Mouse (Mus musculus) midbrain, embryonic 12.5 days (tissue): ENCODE measurements at regions not wholly inside any gene's neighbourhood (a gene's known extent, or its start where the extent isn't known, plus 50 kb on each side); places are given as distances from the start of the nearest gene placed in this dataset.

ENCODE experiments used
- ATAC-seq: fragments of 200-750 bp; cut with Nextera tagmentation; 2 replicates; pipeline ENCODE4 v1.8.0; 2017; ENCODE audit warnings: low read depth, moderate TSS enrichment, moderate library complexity; ENCODE audit not compliant: low FRiP score
- H3K27ac ChIP-seq: fragments of 300-500 bp; sonication (generic); replicated peaks from 2 replicates; pipeline ENCODE4 v1.5.1; 2016; ENCODE audit warnings: mild to moderate bottlenecking
- H3K27me3 ChIP-seq: fragments of 300-500 bp; sonication (generic); 2 replicates; pipeline ENCODE4 v1.6.1; 2016; ENCODE audit warnings: mild to moderate bottlenecking
- H3K36me3 ChIP-seq: fragments of 300-500 bp; sonication (generic); 2 replicates; pipeline ENCODE4 v1.6.1; 2016
- H3K4me1 ChIP-seq: fragments of 300-500 bp; sonication (generic); 2 replicates; pipeline ENCODE4 v1.6.1; 2016
- H3K4me2 ChIP-seq: fragments of 300-500 bp; sonication (generic); replicated peaks from 2 replicates; pipeline ENCODE4 v1.6.1; 2016; ENCODE audit warnings: mild to moderate bottlenecking, moderate library complexity
- H3K4me3 ChIP-seq: fragments of 300-500 bp; sonication (generic); 2 replicates; pipeline ENCODE4 v1.5.1; 2016; ENCODE audit warnings: mild to moderate bottlenecking
- H3K9ac ChIP-seq: fragments of 300-500 bp; sonication (generic); replicated peaks from 2 replicates; pipeline ENCODE4 v1.6.1; 2016; ENCODE audit warnings: mild to moderate bottlenecking, moderate library complexity
- H3K9me3 ChIP-seq: fragments of 300-500 bp; sonication (generic); 2 replicates; pipeline ENCODE4 v1.6.1; 2016; ENCODE audit warnings: mild to moderate bottlenecking
- WGBS: fragments of 180-500 bp; shearing (Covaris S2); methylation state at CpG from one replicate; pipeline ENCODE4 v1.1.7; 2016; 5-methylcytosine and 5-hydroxymethylcytosine counted together

- Histone ChIP-seq H3K9ac (no peak overlapping the region), H3K4me3 (no peak overlapping the region), H3K9me3 (no peaks in the 10 kb centered on the region), H3K36me3 (no peaks in the 10 kb centered on the region), H3K27me3 (no peaks in the 10 kb centered on the region), H3K4me2 (no peak overlapping the region), H3K4me1 (no peaks in the 10 kb centered on the region), H3K27ac (no peak overlapping the region)
- whole genome bisulfite sequencing: 72% methylated on average over 11 of the region's 11 CpGs
- no peak for ATAC-seq
These were observed 167.2 kb downstream of the Dad1 start for GRCm38 (mm10) chr14:54086660-54087059.

GRCm38 (mm10) chr14:54074659-54075058, 179.2 kb downstream of the Dad1 start:
- Histone ChIP-seq H3K9ac (no peak overlapping the region), H3K27me3 (no peaks in the 10 kb centered on the region), H3K4me1 (no peaks in the 10 kb centered on the region; the same call in 1 of the 2 replicates), H3K9me3 (no peaks in the 10 kb centered on the region), H3K4me2 (no peak overlapping the region), H3K27ac (no peak overlapping the region), H3K36me3 (no peaks in the 10 kb centered on the region), H3K4me3 (no peak overlapping the region)
- WGBS: 89% methylated on average over 3 of the region's 3 CpGs
- no peak for ATAC-seq

- 78% methylated on average over 10 of the region's 10 CpGs for WGBS
- Histone ChIP-seq H3K27me3 (no peaks in the 10 kb centered on the region), H3K9ac (no peak overlapping the region), H3K4me1 (no peaks in the 10 kb centered on the region; the same call in 1 of the 2 replicates), H3K4me3 (no peak overlapping the region), H3K27ac (no peak overlapping the region), H3K9me3 (no peaks in the 10 kb centered on the region), H3K4me2 (no peak overlapping the region), H3K36me3 (no peaks in the 10 kb centered on the region)
- ATAC-seq: no peak
These were observed 181.5 kb downstream of the Dad1 start for GRCm38 (mm10) chr14:54072283-54072912.

- Histone ChIP-seq H3K27ac (no peak overlapping the region), H3K4me3 (no peak overlapping the region), H3K4me2 (no peak overlapping the region), H3K4me1 (no peaks in the 10 kb centered on the region; the same call in 1 of the 2 replicates), H3K9me3 (no peaks in the 10 kb centered on the region), H3K27me3 (0 out of 2 replicates have a peak, but pooled peaks cover 3% of the 10 kb centered on the region), H3K9ac (no peak overlapping the region), H3K36me3 (no peaks in the 10 kb centered on the region)
- no peak for ATAC-seq
These were observed 183.7 kb downstream of the Dad1 start for GRCm38 (mm10) chr14:54070240-54070639.

- no peaks in the 10 kb centered on the region for H3K9me3 ChIP-seq
- H3K27ac ChIP-seq: no peak overlapping the region
- H3K4me1 ChIP-seq: peaks cover 3% of the 10 kb centered on the region; the same call in 1 of the 2 replicates
- no peaks in the 10 kb centered on the region for H3K36me3 ChIP-seq
- 0 out of 2 replicates have a peak, but pooled peaks cover 7% of the 10 kb centered on the region for H3K27me3 ChIP-seq
- H3K4me2 ChIP-seq: no peak overlapping the region
- no peak overlapping the region for H3K9ac ChIP-seq
- 83% methylated on average over 1 of the region's 1 CpGs for WGBS
- no peak overlapping the region for H3K4me3 ChIP-seq
- ATAC-seq: 0 out of 2 replicates have a peak, but pooled peaks have one; percentile 63
These were observed 185.2 kb downstream of the Dad1 start for GRCm38 (mm10) chr14:54068684-54069083.

- 57% methylated on average over 4 of the region's 4 CpGs for WGBS
- Histone ChIP-seq H3K27ac (no peak overlapping the region), H3K4me3 (no peak overlapping the region), H3K9ac (no peak overlapping the region), H3K27me3 (0 out of 2 replicates have a peak, but pooled peaks cover 10% of the 10 kb centered on the region), H3K36me3 (no peaks in the 10 kb centered on the region), H3K9me3 (no peaks in the 10 kb centered on the region), H3K4me1 (peaks cover 12% of the 10 kb centered on the region; the same call in 1 of the 2 replicates), H3K4me2 (no peak overlapping the region)
- no peak for ATAC-seq
These were observed 188.4 kb downstream of the Dad1 start for GRCm38 (mm10) chr14:54065466-54065865.

- no peak overlapping the region for H3K4me2 ChIP-seq
- 0 out of 2 replicates have a peak, but pooled peaks cover 10% of the 10 kb centered on the region for H3K27me3 ChIP-seq
- H3K27ac ChIP-seq: 0 out of 2 replicates have a peak overlapping the region, but pooled peaks have one; percentile 30
- peak; percentile 29; the same call in 1 of the 2 replicates for ATAC-seq
- H3K9me3 ChIP-seq: no peaks in the 10 kb centered on the region
- H3K4me1 ChIP-seq: peaks cover 12% of the 10 kb centered on the region; the same call in 1 of the 2 replicates
- H3K36me3 ChIP-seq: no peaks in the 10 kb centered on the region
- H3K9ac ChIP-seq: peak overlapping the region; percentile 31; the same call in 1 of the 2 replicates
- no peak overlapping the region for H3K4me3 ChIP-seq
- 31% methylated on average over 11 of the region's 11 CpGs for WGBS
These were observed 189.1 kb downstream of the Dad1 start for GRCm38 (mm10) chr14:54064541-54065402.

- ATAC-seq: peak; percentile 50; the same call in 1 of the 2 replicates
- H3K9me3 ChIP-seq: no peaks in the 10 kb centered on the region
- 29% methylated on average over 3 of the region's 3 CpGs for WGBS
These were observed 192.3 kb downstream of the Dad1 start for GRCm38 (mm10) chr14:54061570-54061969.

GRCm38 (mm10) chr14:54059776-54060175, 194.1 kb downstream of the Dad1 start:
- peaks cover 13% of the 10 kb centered on the region; the same call in 1 of the 2 replicates for H3K4me1 ChIP-seq
- H3K9me3 ChIP-seq: no peaks in the 10 kb centered on the region
- WGBS: 21% methylated on average over 4 of the region's 4 CpGs
- no peak overlapping the region for H3K4me2 ChIP-seq
- no peaks in the 10 kb centered on the region for H3K36me3 ChIP-seq
- no peak overlapping the region for H3K27ac ChIP-seq
- 0 out of 2 replicates have a peak, but pooled peaks cover 7% of the 10 kb centered on the region for H3K27me3 ChIP-seq
- H3K9ac ChIP-seq: no peak overlapping the region
- ATAC-seq: peak; percentile 79
- H3K4me3 ChIP-seq: no peak overlapping the region

More at GRCm38 (mm10) chr14:54061570-54061969, 192.3 kb downstream of the Dad1 start:
- H3K27me3 ChIP-seq: 0 out of 2 replicates have a peak, but pooled peaks cover 10% of the 10 kb centered on the region
- H3K9ac ChIP-seq: no peak overlapping the region
- H3K4me3 ChIP-seq: no peak overlapping the region
- peak overlapping the region; percentile 16; the same call in 1 of the 2 replicates for H3K27ac ChIP-seq
- no peak overlapping the region for H3K4me2 ChIP-seq
- H3K4me1 ChIP-seq: peaks cover 14% of the 10 kb centered on the region; the same call in 1 of the 2 replicates
- no peaks in the 10 kb centered on the region for H3K36me3 ChIP-seq

GRCm38 (mm10) chr14:54059096-54059495, 194.8 kb downstream of the Dad1 start:
- 88% methylated on average over 6 of the region's 6 CpGs for WGBS
- Histone ChIP-seq H3K27me3 (0 out of 2 replicates have a peak, but pooled peaks cover 7% of the 10 kb centered on the region), H3K4me3 (no peak overlapping the region), H3K4me1 (peaks cover 11% of the 10 kb centered on the region; the same call in 1 of the 2 replicates), H3K4me2 (no peak overlapping the region), H3K27ac (no peak overlapping the region), H3K9me3 (no peaks in the 10 kb centered on the region), H3K9ac (no peak overlapping the region), H3K36me3 (no peaks in the 10 kb centered on the region)
- ATAC-seq: no peak

- H3K4me2 ChIP-seq: no peak overlapping the region
- no peaks in the 10 kb centered on the region for H3K27me3 ChIP-seq
- no peaks in the 10 kb centered on the region for H3K9me3 ChIP-seq
- H3K27ac ChIP-seq: no peak overlapping the region
- no peak overlapping the region for H3K4me3 ChIP-seq
- no peak for ATAC-seq
- peaks cover 9% of the 10 kb centered on the region; the same call in 1 of the 2 replicates for H3K4me1 ChIP-seq
- no peak overlapping the region for H3K9ac ChIP-seq
- no peaks in the 10 kb centered on the region for H3K36me3 ChIP-seq
- WGBS: 81% methylated on average over 7 of the region's 7 CpGs
These were observed 197.2 kb downstream of the Dad1 start for GRCm38 (mm10) chr14:54056691-54057090.

- no peak overlapping the region for H3K27ac ChIP-seq
- H3K4me1 ChIP-seq: 0 out of 2 replicates have a peak, but pooled peaks cover 2% of the 10 kb centered on the region
- 69% methylated on average over 6 of the region's 6 CpGs for WGBS
- H3K36me3 ChIP-seq: no peaks in the 10 kb centered on the region
- ATAC-seq: no peak
- H3K4me3 ChIP-seq: no peak overlapping the region
- no peaks in the 10 kb centered on the region for H3K9me3 ChIP-seq
- H3K27me3 ChIP-seq: no peaks in the 10 kb centered on the region
- H3K4me2 ChIP-seq: no peak overlapping the region
- no peak overlapping the region for H3K9ac ChIP-seq
These were observed 198.5 kb downstream of the Dad1 start for GRCm38 (mm10) chr14:54055390-54055789.
